Mouse (Mus musculus): ENCODE measurements around the gene Setd3. TPM values are rescaled to one million over a fixed set of nuclear protein-coding genes. Genes with fewer than 3 reads are reported as not detected.

Gene Setd3
- total and polyA plus RNA-seq, 3 experiments = 40.1 to 59.9 TPM; not detected in 1

GRCm38 (mm10) chr12:108198447-108198846 is 19.3 kb upstream of the Setd3 start:
- Histone ChIP-seq H3K9me3 (replicated peaks; ENCODE audit: insufficient read depth, low read length) (no peaks in the 10 kb centered on the region), H3K4me3 (ENCODE audit: control insufficient read depth in 1 of 2, insufficient read depth in 1 of 2, low read depth in 2 of 2, low read length in 2 of 2) (no peak overlapping the region), H3K27ac (ENCODE audit: control insufficient read depth, low read depth, low read length) (no peak overlapping the region), H3K79me2 (ENCODE audit: control insufficient read depth, insufficient read depth, low read length, poor library complexity) (no peaks in the 10 kb centered on the region), H3K36me3 (ENCODE audit: control insufficient read depth in 1 of 2, insufficient read depth in 2 of 2, low read length in 2 of 2) (peaks cover 0 to 10% of the 10 kb centered on the region in 2 experiments; a peak in 2 of 4 replicates), H3K4me1 (ENCODE audit: control insufficient read depth in 1 of 2, insufficient read depth in 2 of 2, low read length in 2 of 2) (no peaks in the 10 kb centered on the region), H3K27me3 (ENCODE audit: control insufficient read depth in 1 of 2, insufficient read depth in 2 of 2, low read length in 2 of 2) (no peaks in the 10 kb centered on the region), H3K9ac (ENCODE audit: control insufficient read depth, low read depth, low read length, poor library complexity, severe bottlenecking) (no peak overlapping the region)
- DNase-seq (ENCODE audit: low read depth, low spot score) = no peak
- TF ChIP-seq USF1 (IDR thresholded peaks at IDR 0.05; ENCODE audit: low read depth, low read length) (no peak), EP300 (IDR thresholded peaks at IDR 0.05; ENCODE audit: low read depth in 1 of 2, low read length in 2 of 2) (no peak), RCOR1 (IDR thresholded peaks at IDR 0.05; ENCODE audit: low read depth, low read length) (no peak), NELFE (IDR thresholded peaks at IDR 0.05; ENCODE audit: low read depth, low read length) (no peak), E2F4 (IDR thresholded peaks at IDR 0.05; ENCODE audit: borderline replicate concordance, low read depth, low read length) (no peak), USF2 (IDR thresholded peaks at IDR 0.05; ENCODE audit: borderline replicate concordance in 1 of 2, insufficient read depth in 1 of 2, low read depth in 1 of 2, low read length in 2 of 2) (no peak), ZNF384 (IDR thresholded peaks at IDR 0.05; ENCODE audit: low read depth, low read length) (no peak), CHD1 (IDR thresholded peaks at IDR 0.05; ENCODE audit: low read depth, low read length) (no peak), ELF1 (IDR thresholded peaks at IDR 0.05; ENCODE audit: low read depth, low read length) (no peak), MAX (IDR thresholded peaks at IDR 0.05; ENCODE audit: low read length) (no peak), GATA1 (IDR thresholded peaks at IDR 0.05; ENCODE audit: low read depth, low read length) (no peak), TCF12 (IDR thresholded peaks at IDR 0.05; ENCODE audit: low read depth, low read length) (no peak), UBTF (IDR thresholded peaks at IDR 0.05; ENCODE audit: borderline replicate concordance, insufficient read depth, low read depth, low read length) (no peak), ZKSCAN1 (IDR thresholded peaks at IDR 0.05; ENCODE audit: low read depth, low read length) (no peak), SIN3A (IDR thresholded peaks at IDR 0.05; ENCODE audit: low read length) (no peak), TAL1 (IDR thresholded peaks at IDR 0.05; ENCODE audit: low read length) (no peak)

- no peak overlapping the region for H3K9ac ChIP-seq (ENCODE audit: control insufficient read depth, low read depth, low read length, poor library complexity, severe bottlenecking)
- H3K9me3 ChIP-seq (replicated peaks; ENCODE audit: insufficient read depth, low read length) = no peaks in the 10 kb centered on the region
- H3K4me3 ChIP-seq (ENCODE audit: control insufficient read depth in 1 of 2, insufficient read depth in 1 of 2, low read depth in 2 of 2, low read length in 2 of 2) = no peak overlapping the region
- TF ChIP-seq POLR2AphosphoS2 (IDR thresholded peaks at IDR 0.05; ENCODE audit: low read length) (no peak), MXI1 (IDR thresholded peaks at IDR 0.05; ENCODE audit: low read depth, low read length) (no peak), CHD2 (IDR thresholded peaks at IDR 0.05; ENCODE audit: low read length) (no peak), GABPA (IDR thresholded peaks at IDR 0.05; ENCODE audit: low read depth, low read length) (no peak), TCF12 (IDR thresholded peaks at IDR 0.05; ENCODE audit: low read depth, low read length) (no peak), NELFE (IDR thresholded peaks at IDR 0.05; ENCODE audit: low read depth, low read length) (no peak), MAZ (IDR thresholded peaks at IDR 0.05; ENCODE audit: low read depth, low read length) (no peak), TAL1 (IDR thresholded peaks at IDR 0.05; ENCODE audit: low read length) (no peak), JUND (IDR thresholded peaks at IDR 0.05; ENCODE audit: low read depth, low read length) (no peak), CTCF (IDR thresholded peaks at IDR 0.05 in 2 of 3, conservative IDR thresholded peaks at IDR 0.05 in 1 of 3; ENCODE audit: control insufficient read depth in 1 of 3, insufficient read depth in 1 of 3, low read depth in 2 of 3, low read length in 3 of 3, poor library complexity in 1 of 3, severe bottlenecking in 1 of 3) (no peak), ELF1 (IDR thresholded peaks at IDR 0.05; ENCODE audit: low read depth, low read length) (no peak), GATA1 (IDR thresholded peaks at IDR 0.05; ENCODE audit: low read depth, low read length) (no peak), RAD21 (IDR thresholded peaks at IDR 0.05; ENCODE audit: low read depth, low read length) (no peak)
- DNase-seq (ENCODE audit: low read depth, low spot score) = no peak
- peaks cover 0 to 10% of the 10 kb centered on the region in 2 experiments; a peak in 2 of 4 replicates for H3K36me3 ChIP-seq (ENCODE audit: control insufficient read depth in 1 of 2, insufficient read depth in 2 of 2, low read length in 2 of 2)
- H3K79me2 ChIP-seq (ENCODE audit: control insufficient read depth, insufficient read depth, low read length, poor library complexity) = no peaks in the 10 kb centered on the region
- H3K4me1 ChIP-seq (ENCODE audit: control insufficient read depth in 1 of 2, insufficient read depth in 2 of 2, low read length in 2 of 2) = no peaks in the 10 kb centered on the region
- no peak overlapping the region for H3K27ac ChIP-seq (ENCODE audit: control insufficient read depth, low read depth, low read length)
- no peaks in the 10 kb centered on the region for H3K27me3 ChIP-seq (ENCODE audit: control insufficient read depth in 1 of 2, insufficient read depth in 2 of 2, low read length in 2 of 2)
Measured at GRCm38 (mm10) chr12:108195761-108196160, 16.6 kb upstream of the Setd3 start.

Measured in MEL (cell line).